Mouse (Mus musculus): ENCODE measurements around the gene Atxn1.

Gene Atxn1

GRCm38 (mm10) chr13:45783681-45784080 lies 181.1 kb downstream of the Atxn1 start:
- DNase-seq (ENCODE audit: low read depth, low spot score): no peak

- no peak for DNase-seq (ENCODE audit: low read depth, low spot score)
Measured at GRCm38 (mm10) chr13:45778750-45779149, 186.1 kb downstream of the Atxn1 start.

- no peak for DNase-seq (ENCODE audit: low read depth, low spot score)
Measured at GRCm38 (mm10) chr13:45778171-45778570, 186.6 kb downstream of the Atxn1 start.

- no peak for DNase-seq (ENCODE audit: low read depth, low spot score)
Measured at GRCm38 (mm10) chr13:45775516-45775915, 189.3 kb downstream of the Atxn1 start.

- DNase-seq (ENCODE audit: low read depth, low spot score): no peak
Measured at GRCm38 (mm10) chr13:45773381-45774168, 191.2 kb downstream of the Atxn1 start.

GRCm38 (mm10) chr13:45769757-45770156 lies 195.1 kb downstream of the Atxn1 start:
- DNase-seq (ENCODE audit: low read depth, low spot score): peak; percentile 55

- no peak for DNase-seq (ENCODE audit: low read depth, low spot score)
Measured at GRCm38 (mm10) chr13:45768250-45768649, 196.6 kb downstream of the Atxn1 start.

- DNase-seq (ENCODE audit: low read depth, low spot score): no peak
Measured at GRCm38 (mm10) chr13:45764354-45764753, 200.5 kb downstream of the Atxn1 start.

GRCm38 (mm10) chr13:45762278-45762677 lies 202.5 kb downstream of the Atxn1 start:
- DNase-seq (ENCODE audit: low read depth, low spot score): no peak

- DNase-seq (ENCODE audit: low read depth, low spot score): no peak
Measured at GRCm38 (mm10) chr13:45754483-45754882, 210.3 kb downstream of the Atxn1 start.

- no peak for DNase-seq (ENCODE audit: low read depth, low spot score)
Measured at GRCm38 (mm10) chr13:45752498-45752897, 212.3 kb downstream of the Atxn1 start.

GRCm38 (mm10) chr13:45751231-45751630 lies 213.6 kb downstream of the Atxn1 start:
- peak; percentile 16 for DNase-seq (ENCODE audit: low read depth, low spot score)

GRCm38 (mm10) chr13:45750627-45751026 lies 214.2 kb downstream of the Atxn1 start:
- DNase-seq (ENCODE audit: low read depth, low spot score): no peak

- DNase-seq (ENCODE audit: low read depth, low spot score): no peak
Measured at GRCm38 (mm10) chr13:45749937-45750336, 214.9 kb downstream of the Atxn1 start.

- DNase-seq (ENCODE audit: low read depth, low spot score): no peak
Measured at GRCm38 (mm10) chr13:45749222-45749621, 215.6 kb downstream of the Atxn1 start.

GRCm38 (mm10) chr13:45748691-45749090 lies 216.1 kb downstream of the Atxn1 start:
- no peak for DNase-seq (ENCODE audit: low read depth, low spot score)

- no peak for DNase-seq (ENCODE audit: low read depth, low spot score)
Measured at GRCm38 (mm10) chr13:45745851-45746773, 218.7 kb downstream of the Atxn1 start.

GRCm38 (mm10) chr13:45744803-45745432 lies 219.9 kb downstream of the Atxn1 start:
- no peak for DNase-seq (ENCODE audit: low read depth, low spot score)

GRCm38 (mm10) chr13:45743848-45744247 lies 221.0 kb downstream of the Atxn1 start:
- DNase-seq (ENCODE audit: low read depth, low spot score): no peak

GRCm38 (mm10) chr13:45740369-45740768 lies 224.4 kb downstream of the Atxn1 start:
- no peak for DNase-seq (ENCODE audit: low read depth, low spot score)

- no peak for DNase-seq (ENCODE audit: low read depth, low spot score)
Measured at GRCm38 (mm10) chr13:45736241-45736640, 228.6 kb downstream of the Atxn1 start.

- DNase-seq (ENCODE audit: low read depth, low spot score): no peak
Measured at GRCm38 (mm10) chr13:45735802-45736201, 229.0 kb downstream of the Atxn1 start.
